Mouse (Mus musculus): Measurements from ENCODE around the gene Hils1.

Hils1 gene

DNA sequence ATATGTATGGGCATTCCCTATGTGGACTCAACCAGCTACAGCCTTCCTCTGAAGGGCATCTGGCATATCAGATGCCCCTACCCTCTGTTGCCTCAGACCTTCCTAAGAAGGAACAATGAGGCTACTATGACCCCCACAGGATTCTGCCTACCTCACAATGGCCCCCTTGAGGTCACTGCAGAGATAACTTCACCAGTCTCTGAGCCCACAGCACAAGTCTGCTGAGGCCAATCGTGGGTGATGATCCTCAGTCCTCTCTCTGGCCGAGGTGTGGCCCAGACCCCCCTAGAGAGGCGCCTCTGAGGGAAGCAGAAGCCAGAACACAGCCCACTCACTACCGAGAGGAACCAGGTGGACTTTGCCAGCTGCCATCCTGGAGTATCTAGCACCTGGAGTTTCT, at the start of gene Hils1:
Gene Hils1, plus strand, starts transcription at position 175 of the 400 bp plus-strand sequence.
- DNase-seq (ENCODE audit: low spot score in 2 of 2), result no peak

DNA sequence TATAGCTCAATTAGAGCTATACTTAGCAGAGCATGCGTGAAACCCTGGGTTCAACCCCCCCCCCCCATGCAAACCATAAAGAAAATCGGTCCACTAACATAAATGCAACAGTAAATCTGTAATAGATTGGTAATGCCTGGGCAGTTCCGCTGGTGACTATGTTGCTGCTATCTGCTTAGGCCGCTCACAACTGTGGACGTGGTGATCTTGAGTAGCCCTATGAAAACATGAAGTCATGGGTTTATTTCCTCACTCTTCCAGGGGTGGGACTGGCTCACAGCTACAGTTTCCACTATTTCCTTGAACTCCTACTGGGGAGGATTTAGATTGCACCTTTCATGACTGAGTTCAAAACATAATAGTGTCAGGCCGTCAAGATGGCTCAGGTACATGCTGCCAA, 49.7 kb upstream of the Hils1 start:
- no peak for DNase-seq (ENCODE audit: low spot score in 2 of 2)

DNA sequence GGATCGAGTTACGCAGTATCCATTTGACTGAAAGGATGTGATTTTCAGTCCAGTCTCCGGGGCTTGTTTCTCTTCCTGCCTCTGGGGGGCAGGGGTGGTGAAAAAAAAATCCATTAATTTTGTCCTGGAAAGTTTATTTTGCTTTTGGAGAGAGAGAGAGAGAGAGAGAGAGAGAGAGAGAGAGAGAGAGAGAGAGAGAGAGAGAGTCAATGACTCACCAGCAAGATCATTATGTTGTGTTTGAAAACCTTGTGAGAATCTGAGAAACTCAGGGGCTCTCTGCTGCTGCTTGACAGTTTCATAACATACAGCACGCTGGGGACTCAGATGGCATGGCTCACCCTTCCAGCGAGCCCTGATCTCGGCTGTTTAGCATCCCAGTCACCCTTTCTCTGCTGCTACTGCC, 46.4 kb upstream of the Hils1 start:
- no peak for DNase-seq (ENCODE audit: low spot score in 2 of 2)

DNA sequence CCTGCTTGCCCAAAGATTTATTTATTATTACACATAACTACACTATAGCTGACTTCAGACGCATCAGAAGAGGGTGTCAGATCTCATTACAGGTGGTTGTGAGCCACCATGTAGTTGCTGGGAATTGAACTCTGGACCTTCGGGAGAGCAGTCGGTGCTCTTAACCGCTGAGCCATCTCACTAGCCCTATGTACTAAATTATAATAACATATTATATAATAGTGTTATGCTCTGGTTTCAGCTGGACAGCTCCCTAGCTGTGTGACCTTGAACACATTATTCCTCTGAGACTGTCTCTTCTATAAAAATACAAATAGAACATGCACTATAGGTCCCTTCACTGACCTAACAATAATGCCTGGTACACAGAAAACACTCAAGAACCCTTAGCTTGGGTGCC, 42.4 kb upstream of the Hils1 start:
- no peak for DNase-seq (ENCODE audit: low spot score in 2 of 2)

DNA sequence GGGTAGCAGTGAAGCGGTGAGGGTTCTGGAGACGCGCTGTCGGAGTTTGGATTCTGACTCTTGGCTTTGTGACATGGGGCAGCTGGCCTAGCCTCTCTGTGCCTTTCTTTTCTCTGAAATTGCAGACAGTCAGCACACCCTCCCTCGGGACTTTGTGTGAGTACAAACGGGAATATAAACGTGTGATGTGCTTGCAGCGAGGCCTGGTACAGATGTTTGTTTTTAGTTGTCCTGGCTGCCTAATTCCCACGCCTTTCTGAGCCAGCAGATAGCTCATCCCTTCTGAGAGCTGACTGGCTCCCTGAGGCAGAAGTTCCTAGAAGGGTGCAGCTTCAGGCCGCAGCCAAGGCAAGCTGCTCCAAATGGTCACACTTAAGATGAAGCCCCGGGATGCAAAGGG, 41.0 kb upstream of the Hils1 start:
- DNase-seq (ENCODE audit: low spot score in 2 of 2), result no peak

DNA sequence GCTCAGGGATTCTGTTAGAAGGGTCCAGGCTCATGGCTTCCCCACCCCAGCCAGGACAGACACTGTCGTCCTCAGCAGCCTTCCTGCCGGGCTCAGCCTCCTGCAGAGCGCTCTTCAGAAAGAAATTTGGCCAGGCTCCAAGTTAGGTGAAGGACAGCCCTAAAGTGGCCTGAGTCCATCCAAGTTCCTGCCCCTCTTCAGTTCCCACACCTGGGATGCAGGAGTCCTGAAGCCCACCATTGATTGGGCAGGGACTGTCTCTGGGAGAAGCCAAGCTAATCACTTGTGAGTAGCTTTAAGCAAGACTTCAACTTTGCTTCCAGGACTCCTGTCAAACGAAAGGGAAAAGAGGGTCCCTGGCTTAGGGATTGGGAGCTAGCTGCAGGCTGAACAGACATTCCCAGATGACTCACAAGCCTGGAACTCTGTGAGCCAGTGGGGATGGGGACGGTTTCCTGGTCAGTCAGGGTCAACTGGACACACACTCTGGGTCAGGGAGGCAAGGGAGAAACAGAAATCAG, 39.6 kb upstream of the Hils1 start:
- DNase-seq (ENCODE audit: low spot score in 2 of 2), result no peak

DNA sequence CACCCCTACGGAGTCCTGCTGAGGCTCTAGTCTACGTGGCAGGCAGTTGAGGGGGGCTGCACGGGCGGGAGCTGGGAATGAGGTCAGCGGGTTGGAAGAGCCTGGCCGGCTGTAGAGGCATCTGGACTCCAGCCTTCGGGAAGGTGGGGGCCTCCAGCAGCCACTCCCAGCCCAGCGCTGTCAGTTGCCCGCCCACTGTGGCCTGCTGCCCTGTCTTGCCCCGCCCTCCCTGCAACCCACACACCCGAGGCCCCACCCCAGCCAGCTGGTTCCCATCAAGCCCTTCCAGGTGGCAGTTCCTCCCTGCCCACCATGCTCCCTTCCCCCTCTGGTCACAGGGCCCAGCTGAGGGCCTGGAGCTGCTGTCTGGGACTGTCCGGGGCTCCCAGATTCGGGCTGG, 38.6 kb upstream of the Hils1 start:
- no peak for DNase-seq (ENCODE audit: low spot score in 2 of 2)

DNA sequence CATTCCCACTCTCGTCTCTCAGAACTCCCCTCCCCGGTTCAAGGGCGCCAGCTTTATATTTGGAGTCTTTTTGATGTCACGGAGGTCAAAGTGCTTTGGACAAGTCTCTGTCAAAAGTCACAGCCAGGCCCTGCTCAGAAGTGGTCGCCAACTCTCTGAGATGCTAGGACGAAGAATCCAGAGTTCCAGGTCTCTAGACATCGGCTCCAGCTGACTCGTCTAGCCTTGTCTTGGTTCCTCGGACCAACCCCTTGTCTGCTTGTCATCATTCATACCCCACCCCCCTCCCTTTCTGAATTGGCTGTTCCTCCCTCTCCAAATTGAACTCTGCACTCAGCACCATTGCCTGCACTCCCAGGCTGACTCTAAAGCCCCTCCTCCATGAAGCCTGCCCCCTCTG, 37.8 kb upstream of the Hils1 start:
- no peak for DNase-seq (ENCODE audit: low spot score in 2 of 2)

DNA sequence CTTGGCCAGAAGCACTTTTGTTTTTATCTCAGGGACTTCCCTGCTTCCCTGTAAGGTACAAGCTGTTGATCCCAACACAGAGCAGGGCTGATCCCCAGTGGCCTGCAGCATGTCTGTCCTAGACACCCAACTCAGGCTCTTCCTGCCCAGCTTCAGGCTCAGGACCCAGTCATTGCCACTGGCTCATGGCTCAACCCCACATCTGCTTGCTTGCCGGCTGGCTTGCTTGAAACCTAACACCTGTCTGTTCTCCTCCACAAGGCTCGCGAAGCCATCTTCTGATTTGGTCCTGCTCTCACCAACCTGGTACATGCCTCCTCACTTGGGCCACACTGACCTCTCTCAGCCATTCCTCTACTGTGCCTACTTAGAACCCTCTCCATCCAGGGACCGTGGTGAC, 37.2 kb upstream of the Hils1 start:
- no peak for DNase-seq (ENCODE audit: low spot score in 2 of 2)

DNA sequence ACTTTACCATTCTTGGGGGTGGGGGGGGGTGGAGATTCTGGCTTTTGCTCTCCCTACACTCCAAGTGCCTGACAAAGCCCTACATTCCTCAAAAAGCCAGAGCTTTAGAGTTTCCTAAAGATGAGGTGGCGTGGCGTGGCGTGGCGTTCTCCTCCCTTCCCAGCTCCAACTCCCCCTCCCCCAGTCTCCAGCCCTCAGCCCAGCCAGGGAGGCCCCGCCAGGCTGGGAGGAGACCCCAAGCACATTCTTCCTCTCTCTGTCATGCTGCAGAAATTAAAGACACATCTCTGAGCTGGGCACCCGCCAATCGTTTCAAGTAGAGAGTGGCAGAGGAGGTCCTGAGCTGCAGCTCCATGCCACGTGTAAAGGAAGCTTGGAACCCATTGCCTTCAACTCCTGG, 33.8 kb upstream of the Hils1 start:
- DNase-seq (ENCODE audit: low spot score in 2 of 2), result no peak

DNA sequence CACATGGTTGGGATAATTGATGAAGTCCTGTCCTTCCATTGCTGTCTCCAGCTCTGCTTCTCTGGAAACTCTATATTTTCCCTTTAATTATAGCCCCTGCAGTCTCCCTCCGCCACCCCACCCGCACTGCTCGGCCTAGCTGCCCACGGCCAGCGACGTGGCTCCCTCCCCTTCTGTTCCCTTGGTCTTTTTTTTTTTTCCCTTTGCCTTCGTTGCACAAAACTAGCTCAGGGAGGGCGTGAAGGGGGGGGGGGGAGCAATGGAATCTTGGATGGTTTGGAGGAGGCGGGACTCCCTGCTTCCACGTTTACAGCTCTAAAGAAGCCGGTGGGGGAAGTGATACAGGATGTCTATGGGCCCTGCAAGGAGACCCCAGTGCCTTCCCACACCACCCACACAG, 32.9 kb upstream of the Hils1 start:
- DNase-seq (ENCODE audit: low spot score in 2 of 2), result no peak

DNA sequence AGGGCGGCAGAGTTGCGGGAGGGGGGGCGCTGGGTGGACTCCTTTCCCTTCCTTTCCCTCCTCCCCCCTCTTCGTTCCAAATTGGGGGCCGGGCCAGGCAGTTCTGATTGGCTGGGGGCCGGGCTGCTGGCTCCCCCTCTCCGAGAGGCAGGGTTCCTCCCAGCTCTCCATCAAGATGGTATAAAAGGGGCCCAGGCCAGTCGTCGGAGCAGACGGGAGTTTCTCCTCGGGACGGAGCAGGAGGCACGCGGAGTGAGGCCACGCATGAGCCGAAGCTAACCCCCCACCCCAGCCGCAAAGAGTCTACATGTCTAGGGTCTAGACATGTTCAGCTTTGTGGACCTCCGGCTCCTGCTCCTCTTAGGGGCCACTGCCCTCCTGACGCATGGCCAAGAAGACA, 31.3 kb upstream of the Hils1 start, which contains the start of gene Col1a1:
Gene Col1a1, plus strand, starts transcription at position 180 of the 400 bp plus-strand sequence.
- DNase-seq (ENCODE audit: low spot score in 2 of 2), result no peak

DNA sequence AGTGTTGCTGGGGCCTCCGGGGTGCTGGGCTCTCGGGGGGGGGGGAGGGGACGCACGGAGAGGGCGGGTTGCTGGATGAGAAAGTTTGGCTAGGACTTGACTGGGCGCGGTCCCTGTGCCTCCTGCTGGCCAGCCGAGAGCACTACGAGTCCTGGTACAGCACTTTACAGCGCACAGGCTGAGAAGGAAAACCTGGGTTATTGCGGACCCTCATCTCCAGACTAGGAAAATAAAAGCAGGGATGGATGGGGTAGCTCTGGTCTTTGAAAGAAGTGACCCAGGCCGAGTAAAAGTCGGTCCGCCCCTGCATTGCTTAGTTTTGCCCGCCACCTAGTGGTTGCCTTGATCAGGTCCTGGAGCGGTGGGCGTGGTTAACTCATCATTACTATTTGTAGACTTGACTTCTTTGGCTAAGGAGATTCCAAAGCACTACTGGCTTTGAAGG, 30.5 kb upstream of the Hils1 start:
- DNase-seq (ENCODE audit: low spot score in 2 of 2), result peak; percentile 64 to 76

DNA sequence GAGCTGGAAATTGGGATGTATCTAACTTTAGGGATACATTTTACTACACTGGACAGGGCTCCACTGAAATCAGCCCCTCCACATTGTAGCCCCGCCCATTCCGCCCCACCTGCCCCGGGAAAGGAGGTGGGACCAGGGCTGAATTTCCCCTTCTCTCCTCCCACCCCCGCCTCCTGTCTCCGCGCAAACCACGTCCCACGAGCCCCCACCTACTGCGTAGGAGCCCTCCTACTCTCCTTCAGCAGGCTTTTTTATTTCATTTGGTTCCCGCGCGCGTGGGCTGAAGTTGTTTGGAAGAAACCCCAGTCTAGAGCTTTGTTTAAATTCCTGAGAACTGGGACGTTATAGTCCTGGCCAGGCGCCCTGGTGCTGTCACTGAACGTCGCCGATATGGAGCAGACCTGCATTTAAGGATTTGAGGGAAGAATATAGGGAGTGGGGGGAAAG, 30.0 kb upstream of the Hils1 start:
- peak; percentile 57 to 68 for DNase-seq (ENCODE audit: low spot score in 2 of 2)

DNA sequence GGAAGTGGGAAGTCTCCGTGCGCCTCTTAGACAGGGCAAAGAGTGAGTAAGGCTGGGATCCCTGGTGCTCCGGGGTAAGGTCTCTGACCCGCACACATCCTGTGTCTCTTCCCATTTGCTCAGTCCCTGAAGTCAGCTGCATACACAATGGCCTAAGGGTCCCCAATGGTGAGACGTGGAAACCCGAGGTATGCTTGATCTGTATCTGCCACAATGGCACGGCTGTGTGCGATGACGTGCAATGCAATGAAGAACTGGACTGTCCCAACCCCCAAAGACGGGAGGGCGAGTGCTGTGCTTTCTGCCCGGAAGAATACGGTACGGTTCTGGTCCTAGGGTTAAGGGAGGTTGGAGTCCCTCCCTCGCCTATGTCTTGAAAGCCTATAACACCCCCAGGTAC, 29.6 kb upstream of the Hils1 start:
- DNase-seq (ENCODE audit: low spot score in 2 of 2), result no peak

DNA sequence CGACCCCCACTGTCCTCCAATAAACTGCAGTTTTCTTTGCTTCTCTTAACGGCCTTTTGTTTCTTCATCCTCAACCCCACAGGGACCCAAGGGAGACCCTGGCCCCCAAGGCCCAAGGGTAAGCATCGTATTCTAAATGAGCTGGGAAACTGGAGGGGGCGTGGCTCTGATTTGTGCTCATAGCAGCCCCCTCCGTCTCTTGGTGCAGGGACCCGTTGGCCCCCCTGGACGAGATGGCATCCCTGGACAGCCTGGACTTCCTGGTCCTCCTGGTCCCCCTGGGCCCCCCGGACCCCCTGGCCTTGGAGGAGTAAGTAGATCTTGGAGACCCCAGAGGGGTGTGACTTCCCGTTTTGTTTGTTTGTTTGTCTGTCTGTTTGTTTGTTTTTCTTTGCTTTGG, 29.1 kb upstream of the Hils1 start:
- DNase-seq (ENCODE audit: low spot score in 2 of 2), result no peak

DNA sequence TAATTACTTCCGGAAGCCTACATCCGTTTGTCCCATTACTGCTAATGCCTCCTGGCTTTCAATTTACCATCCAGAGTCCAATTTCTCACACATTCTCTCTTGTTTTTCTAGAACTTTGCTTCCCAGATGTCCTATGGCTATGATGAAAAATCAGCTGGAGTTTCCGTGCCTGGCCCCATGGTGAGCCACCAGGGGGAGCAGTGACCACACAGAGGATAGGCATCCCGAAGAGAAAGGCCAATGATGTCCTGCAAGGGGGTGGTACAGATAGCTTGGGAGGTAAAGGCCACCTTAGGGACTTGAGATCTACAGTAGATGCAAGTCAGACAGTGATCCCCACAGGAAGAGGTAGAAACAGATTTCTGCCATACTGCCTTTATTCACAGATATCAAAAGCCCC, 28.1 kb upstream of the Hils1 start:
- peak; percentile 36 for DNase-seq (ENCODE audit: low spot score in 2 of 2)

DNA sequence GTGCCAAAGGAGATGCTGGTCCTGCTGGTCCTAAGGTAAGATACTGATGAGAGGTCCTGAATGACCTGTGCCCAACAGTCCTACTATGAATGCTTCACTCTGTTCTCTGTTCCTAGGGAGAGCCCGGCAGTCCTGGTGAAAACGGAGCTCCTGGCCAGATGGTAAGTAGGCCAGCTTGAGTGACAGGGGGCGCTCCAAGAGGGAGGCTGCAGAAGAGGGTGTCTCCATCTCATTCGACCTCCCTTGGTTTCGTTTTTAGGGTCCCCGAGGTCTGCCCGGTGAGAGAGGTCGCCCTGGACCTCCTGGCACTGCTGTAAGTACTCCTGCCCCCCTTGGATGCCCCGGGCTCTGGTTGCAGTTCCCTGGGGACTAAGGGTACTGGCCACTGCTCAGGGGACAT, 26.3 kb upstream of the Hils1 start:
- no peak for DNase-seq (ENCODE audit: low spot score in 2 of 2)

DNA sequence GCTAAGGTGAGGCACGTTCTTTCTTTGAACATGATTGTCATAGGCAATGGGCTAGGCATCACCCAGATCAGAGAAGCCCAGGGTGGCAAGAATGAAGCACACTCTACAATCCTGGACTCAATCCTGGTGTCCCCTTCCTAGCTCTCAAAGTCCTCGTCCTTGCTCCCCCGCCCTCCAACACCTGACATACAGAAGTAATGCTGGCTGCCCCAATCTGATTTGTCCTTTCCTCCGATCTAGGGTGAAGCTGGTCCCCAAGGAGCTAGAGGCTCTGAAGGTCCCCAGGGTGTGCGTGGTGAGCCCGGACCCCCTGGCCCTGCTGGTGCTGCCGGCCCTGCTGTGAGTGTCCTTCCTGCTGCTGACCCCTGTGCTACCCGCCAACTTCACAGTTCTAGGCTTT, 25.6 kb upstream of the Hils1 start:
- no peak for DNase-seq (ENCODE audit: low spot score in 2 of 2)

DNA sequence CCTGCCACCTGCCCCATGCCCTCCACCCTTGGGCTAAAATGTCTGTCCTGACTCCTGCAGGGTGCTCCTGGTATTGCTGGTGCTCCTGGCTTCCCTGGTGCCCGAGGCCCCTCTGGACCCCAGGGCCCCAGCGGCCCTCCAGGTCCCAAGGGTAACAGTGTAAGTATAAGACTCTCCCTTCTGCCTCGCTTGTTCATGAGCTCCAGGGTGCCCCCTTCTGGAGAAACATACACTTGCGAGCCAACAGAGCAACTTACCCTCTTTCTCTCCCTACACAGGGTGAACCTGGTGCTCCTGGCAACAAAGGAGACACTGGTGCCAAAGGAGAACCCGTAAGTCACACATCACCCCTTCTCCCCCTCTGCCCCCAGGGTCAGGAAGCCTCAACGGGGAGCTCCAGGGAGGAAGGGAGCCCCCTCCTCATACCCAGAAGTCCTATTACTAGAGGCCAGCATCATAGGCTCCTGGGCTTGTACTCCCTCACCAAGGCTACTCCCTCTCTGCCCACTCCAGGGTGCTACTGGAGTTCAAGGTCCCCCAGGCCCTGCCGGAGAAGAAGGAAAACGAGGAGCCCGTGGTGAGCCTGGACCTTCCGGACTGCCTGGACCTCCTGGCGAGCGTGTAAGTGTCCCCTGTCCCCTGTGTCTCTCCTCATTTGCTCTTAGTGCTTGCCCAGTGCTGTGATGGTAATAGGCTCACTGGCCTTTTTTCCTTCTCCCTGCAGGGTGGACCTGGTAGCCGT, 24.9 kb upstream of the Hils1 start:
- DNase-seq (ENCODE audit: low spot score in 2 of 2), result no peak

DNA sequence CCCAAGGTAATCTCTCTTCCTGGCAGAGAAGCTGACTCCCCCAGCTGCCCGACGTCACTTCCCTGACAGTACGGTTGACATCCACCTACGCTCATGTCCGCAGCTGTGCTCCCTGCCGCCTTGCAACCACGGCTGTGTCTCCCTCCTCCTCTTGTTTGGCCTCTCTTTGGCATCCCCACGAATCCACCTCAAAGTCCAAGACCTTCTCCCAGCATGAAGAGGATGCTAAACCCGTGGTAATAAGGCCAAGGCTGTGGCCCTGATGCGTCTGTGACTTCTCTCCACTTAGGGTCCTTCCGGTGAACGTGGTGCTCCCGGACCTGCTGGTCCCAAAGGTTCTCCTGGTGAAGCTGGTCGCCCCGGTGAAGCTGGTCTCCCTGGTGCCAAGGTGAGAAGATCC, 24.3 kb upstream of the Hils1 start:
- no peak for DNase-seq (ENCODE audit: low spot score in 2 of 2)

DNA sequence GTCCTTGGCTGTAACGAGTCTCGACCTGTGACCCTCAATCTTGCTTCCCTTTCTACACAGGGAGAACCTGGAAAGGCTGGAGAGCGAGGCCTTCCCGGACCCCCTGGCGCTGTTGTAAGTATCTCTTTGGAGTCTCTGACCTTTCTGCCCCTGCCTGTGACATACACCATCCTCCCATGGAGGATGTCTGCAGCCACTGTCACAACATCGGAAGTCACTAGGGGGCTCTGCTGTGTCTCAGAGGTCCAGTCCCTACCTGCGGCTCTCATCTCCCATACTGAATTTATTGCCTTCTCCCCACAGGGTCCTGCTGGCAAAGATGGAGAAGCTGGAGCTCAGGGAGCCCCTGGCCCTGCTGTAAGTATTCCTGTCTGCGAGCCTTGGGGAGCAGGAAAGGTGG, 23.1 kb upstream of the Hils1 start:
- DNase-seq (ENCODE audit: low spot score in 2 of 2), result no peak

DNA sequence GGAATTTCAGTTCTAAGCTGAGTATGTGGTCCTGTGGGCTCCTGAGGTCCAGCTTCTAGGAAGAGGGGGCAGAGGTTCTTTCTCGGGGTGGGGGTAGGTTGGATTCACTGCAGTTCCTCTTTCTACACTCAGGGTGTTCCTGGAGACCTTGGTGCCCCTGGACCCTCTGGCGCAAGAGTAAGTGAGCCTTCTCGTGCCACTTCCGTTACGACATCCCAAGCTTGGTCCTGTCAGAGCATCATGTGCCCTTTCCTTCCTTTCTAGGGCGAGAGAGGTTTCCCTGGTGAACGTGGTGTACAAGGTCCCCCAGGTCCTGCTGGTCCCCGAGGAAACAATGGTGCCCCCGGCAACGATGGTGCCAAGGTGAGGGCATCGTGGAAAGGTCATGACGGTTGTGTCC, 22.2 kb upstream of the Hils1 start:
- DNase-seq (ENCODE audit: low spot score in 2 of 2), result no peak

DNA sequence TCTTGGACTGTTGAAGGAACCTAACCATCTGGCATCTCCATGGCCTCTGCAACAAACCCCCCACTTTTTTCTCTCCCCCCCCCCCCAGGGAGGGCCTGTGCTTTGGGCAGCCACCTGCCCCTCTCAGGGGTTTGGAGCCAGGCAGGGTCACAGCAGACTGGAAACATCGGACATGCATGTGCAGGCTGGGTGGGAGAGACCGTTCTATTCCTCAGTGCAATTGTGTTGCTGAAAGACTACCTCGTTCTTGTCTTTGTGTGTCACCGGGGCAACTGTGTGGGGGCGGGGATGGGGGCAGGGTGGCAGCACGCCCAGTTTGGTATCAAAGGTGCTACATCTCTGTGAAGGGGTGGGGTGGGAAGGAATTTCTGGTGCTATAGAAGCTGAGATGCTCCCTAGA, 15.2 kb upstream of the Hils1 start:
- no peak for DNase-seq (ENCODE audit: low spot score in 2 of 2)
